Mouse (Mus musculus) CH12.LX (cell line): Measurements from ENCODE around the gene Nol8.

Source experiments
- CTCF ChIP-seq, 2 experiments: IDR thresholded peaks in 1 of 2; conservative IDR thresholded peaks in 1 of 2; 2 replicates each; pipeline ENCODE4 v1.5.1; 2011 to 2012; ENCODE audit warnings: low read depth in 2 of 2, low read length in 2 of 2, improper control_type of control experiment in 1 of 2, inconsistent platforms in 1 of 2, mild to moderate bottlenecking in 1 of 2, moderate library complexity in 1 of 2
- E2F4 ChIP-seq: IDR thresholded peaks from 2 replicates; pipeline ENCODE4 v1.6.1; 2011; ENCODE audit warnings: low read depth, low read length, improper control_type of control experiment; ENCODE audit not compliant: insufficient replicate concordance
- EP300 ChIP-seq: IDR thresholded peaks from 2 replicates; pipeline ENCODE4 v1.6.1; 2011; ENCODE audit warnings: low read length, improper control_type of control experiment
- GABPA ChIP-seq: IDR thresholded peaks from 2 replicates; pipeline ENCODE4 v1.6.1; 2012; ENCODE audit warnings: low read depth, low read length, improper control_type of control experiment, inconsistent platforms; ENCODE audit not compliant: insufficient replicate concordance
- MAX ChIP-seq: IDR thresholded peaks from 2 replicates; pipeline ENCODE4 v1.6.1; 2011; ENCODE audit warnings: low read length, improper control_type of control experiment
- MEF2A ChIP-seq: IDR thresholded peaks from 2 replicates; pipeline ENCODE4 v1.6.1; 2014; ENCODE audit warnings: low read depth, mild to moderate bottlenecking, inconsistent platforms, low read length, improper control_type of control experiment, borderline replicate concordance
- MXI1 ChIP-seq: IDR thresholded peaks from 2 replicates; pipeline ENCODE4 v1.6.1; 2011; ENCODE audit warnings: mild to moderate bottlenecking, low read depth, low read length, improper control_type of control experiment
- NELFE ChIP-seq: IDR thresholded peaks from 2 replicates; pipeline ENCODE4 v1.6.1; 2011; ENCODE audit warnings: low read depth, low read length, improper control_type of control experiment
- POLR2A ChIP-seq: IDR thresholded peaks from 2 replicates; pipeline ENCODE4 v1.6.1; 2011; ENCODE audit warnings: low read depth, mild to moderate bottlenecking, improper control_type of control experiment, low read length
- POLR2AphosphoS2 ChIP-seq: IDR thresholded peaks from 2 replicates; pipeline ENCODE4 v1.6.1; 2011; ENCODE audit warnings: low read depth, low read length, improper control_type of control experiment
- USF2 ChIP-seq: conservative IDR thresholded peaks from 2 replicates; pipeline ENCODE4 v1.6.1; 2011; ENCODE audit warnings: low read depth, low read length, improper control_type of control experiment
- ZC3H11A ChIP-seq: IDR thresholded peaks from 2 replicates; pipeline ENCODE4 v1.6.1; 2012; ENCODE audit warnings: low read depth, mild to moderate bottlenecking, inconsistent platforms, low read length, improper control_type of control experiment
- ZNF384 ChIP-seq: IDR thresholded peaks from 2 replicates; pipeline ENCODE4 v1.6.1; 2012; ENCODE audit warnings: low read depth, low read length, improper control_type of control experiment, inconsistent platforms

DNA sequence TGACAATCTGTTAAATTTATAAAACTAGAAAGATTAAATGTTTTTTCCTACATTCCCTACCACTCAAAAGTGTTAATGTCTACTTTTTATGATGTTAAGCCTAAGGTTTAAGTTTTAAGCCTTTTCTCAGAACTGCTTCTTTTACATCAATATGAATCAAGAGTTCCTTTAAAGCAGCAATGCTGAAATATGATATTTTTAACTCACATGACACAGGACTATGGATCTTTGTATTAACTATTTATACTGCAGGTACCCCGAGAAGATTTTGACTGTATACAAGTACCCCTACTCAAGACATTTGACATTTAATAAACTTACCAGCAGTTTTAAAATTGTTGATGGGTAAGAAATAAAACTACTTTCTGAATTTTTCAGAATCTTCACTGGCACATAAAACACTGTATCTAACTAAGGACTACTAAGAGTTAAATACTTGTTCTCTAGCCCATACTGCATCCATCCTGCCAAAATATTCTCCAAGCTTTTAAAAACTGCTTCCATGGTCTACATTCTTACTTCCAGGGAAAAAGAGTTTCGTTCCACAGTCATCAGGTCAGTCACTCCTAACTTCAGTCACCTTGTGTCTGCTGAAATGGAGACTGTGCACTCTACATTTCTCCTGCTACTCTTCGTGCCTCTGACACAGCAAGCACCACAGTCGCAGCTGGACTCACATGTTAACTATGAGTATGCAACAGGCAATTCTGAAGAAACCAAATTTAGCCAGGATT is 44.1 kb upstream of the Nol8 start:
- TF ChIP-seq E2F4: no peak
- no peak for TF ChIP-seq CTCF (conservative IDR thresholded peaks at IDR 0.05 in 1 of 2, IDR thresholded peaks at IDR 0.05 in 1 of 2; ENCODE audit: low read depth in 2 of 2, low read length in 2 of 2)
- no peak for TF ChIP-seq GABPA
- TF ChIP-seq USF2: no peak
- TF ChIP-seq ZNF384: no peak
- no peak for TF ChIP-seq POLR2A
- TF ChIP-seq POLR2AphosphoS2: no peak
- no peak for TF ChIP-seq NELFE
- TF ChIP-seq MEF2A: no peak
- no peak for TF ChIP-seq EP300
- no peak for TF ChIP-seq MAX
- no peak for TF ChIP-seq MXI1
- no peak for TF ChIP-seq ZC3H11A
